Mouse (Mus musculus): Measurements from ENCODE around the gene Tmod4.
A peak's percentile ranks its signal among the peaks of the same experiment; 100 is the strongest.

Tmod4 gene

GRCm38 (mm10) chr3:95139586-95140288, 15.5 kb downstream of the Tmod4 start:
- no peak for DNase-seq (ENCODE audit: low read depth)

DNA sequence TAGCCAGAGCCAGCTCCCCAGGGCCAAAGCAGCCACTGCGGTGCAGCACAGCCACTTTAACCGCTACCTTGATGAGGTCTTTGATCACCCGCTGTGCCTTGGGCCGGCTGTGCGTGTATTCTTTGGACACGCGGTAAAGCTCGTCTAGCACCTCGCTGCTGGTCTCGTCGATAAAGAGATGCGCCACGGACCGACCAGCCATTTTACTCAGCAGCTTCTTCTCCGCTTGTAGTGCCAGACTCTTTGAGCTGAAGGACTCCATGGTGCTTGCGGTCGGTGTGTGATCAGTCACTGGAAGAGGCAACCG, 16.0 kb downstream of the Tmod4 start:
- DNase-seq (ENCODE audit: low read depth), result no peak

GRCm38 (mm10) chr3:95140795-95141194, 16.5 kb downstream of the Tmod4 start:
- DNase-seq (ENCODE audit: low read depth), result no peak

GRCm38 (mm10) chr3:95141474-95141873, 17.2 kb downstream of the Tmod4 start:
- peak; percentile 84 for DNase-seq (ENCODE audit: low read depth)

- DNase-seq (ENCODE audit: low read depth), result peak; percentile 74
Observed at GRCm38 (mm10) chr3:95141952-95142616, 17.8 kb downstream of the Tmod4 start, which contains the start of gene Tnfaip8l2. Gene Tnfaip8l2 (minus strand): TSS chr3:95142360.

DNA sequence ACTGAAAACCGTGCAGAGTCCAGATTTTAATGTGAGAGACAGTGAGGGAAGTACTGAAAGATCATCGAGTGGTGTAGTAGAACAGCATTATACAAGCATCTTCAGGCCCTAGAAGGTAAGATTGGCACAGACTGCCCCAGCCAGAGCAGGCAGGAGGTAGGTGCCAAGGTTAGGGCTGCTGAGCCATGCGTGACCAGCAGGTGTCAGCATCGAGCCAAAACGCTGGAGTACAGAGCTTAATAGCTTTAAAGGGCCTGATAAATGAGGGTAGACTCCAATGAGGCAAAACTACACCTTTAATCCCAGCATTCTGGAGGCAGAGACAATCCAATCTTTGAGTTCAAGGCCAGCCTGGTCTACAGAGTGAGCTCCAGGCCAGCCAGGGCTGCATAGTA, 18.3 kb downstream of the Tmod4 start:
- DNase-seq (ENCODE audit: low read depth), result peak; percentile 95

GRCm38 (mm10) chr3:95147924-95148323, 23.6 kb downstream of the Tmod4 start:
- DNase-seq (ENCODE audit: low read depth), result no peak

GRCm38 (mm10) chr3:95153874-95154273, 29.6 kb downstream of the Tmod4 start:
- peak; percentile 86 for DNase-seq (ENCODE audit: low read depth)

- DNase-seq (ENCODE audit: low read depth), result no peak
Observed at GRCm38 (mm10) chr3:95159511-95159986, 35.3 kb downstream of the Tmod4 start.

- peak; percentile 90 for DNase-seq (ENCODE audit: low read depth)
Observed at GRCm38 (mm10) chr3:95159987-95160963, 36.0 kb downstream of the Tmod4 start, which contains the start of gene Sema6c. Gene Sema6c (plus strand): TSS chr3:95160457.

DNA sequence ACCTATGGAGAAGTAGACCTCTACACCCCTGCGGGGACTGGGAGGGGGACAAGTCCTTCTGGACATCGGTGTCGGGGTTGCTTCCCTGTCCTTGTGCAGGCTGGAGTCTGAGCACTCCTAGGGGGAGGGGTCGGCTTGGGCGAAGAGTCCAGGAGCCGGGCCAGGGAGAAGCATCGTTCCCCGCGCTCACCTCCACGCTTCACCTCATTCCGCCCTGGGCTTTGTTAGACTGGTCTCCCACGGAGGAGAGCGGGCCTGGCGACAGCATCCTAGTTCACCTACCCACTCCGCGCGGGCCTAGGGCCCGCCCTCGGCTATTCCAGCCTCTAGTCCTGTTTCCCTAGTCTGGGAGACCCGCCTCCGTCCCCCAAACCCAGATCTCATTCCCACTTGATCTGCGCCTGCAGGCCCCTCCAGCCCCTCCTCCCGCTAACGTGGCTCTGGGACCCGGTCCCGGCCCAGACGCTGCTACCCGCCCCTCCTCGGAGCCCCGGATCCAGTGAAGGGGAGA, 36.8 kb downstream of the Tmod4 start:
- peak; percentile 31 for DNase-seq (ENCODE audit: low read depth)

- DNase-seq (ENCODE audit: low read depth), result no peak
Observed at GRCm38 (mm10) chr3:95161618-95162344, 37.5 kb downstream of the Tmod4 start.

DNA sequence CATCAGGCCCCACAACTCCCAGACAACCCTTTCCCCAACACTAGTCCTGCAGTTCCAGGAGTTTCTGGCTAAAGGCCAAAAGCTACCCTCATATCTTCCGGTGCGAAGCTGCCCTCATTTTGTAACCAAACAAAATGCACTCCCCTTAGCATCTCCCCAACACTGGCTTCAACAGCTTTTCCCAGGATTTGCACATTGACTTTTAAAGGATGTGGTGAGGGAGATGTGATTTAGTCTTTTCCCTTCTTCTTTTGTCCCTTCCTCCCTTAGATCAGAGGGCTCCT, 38.0 kb downstream of the Tmod4 start:
- no peak for DNase-seq (ENCODE audit: low read depth)

DNA sequence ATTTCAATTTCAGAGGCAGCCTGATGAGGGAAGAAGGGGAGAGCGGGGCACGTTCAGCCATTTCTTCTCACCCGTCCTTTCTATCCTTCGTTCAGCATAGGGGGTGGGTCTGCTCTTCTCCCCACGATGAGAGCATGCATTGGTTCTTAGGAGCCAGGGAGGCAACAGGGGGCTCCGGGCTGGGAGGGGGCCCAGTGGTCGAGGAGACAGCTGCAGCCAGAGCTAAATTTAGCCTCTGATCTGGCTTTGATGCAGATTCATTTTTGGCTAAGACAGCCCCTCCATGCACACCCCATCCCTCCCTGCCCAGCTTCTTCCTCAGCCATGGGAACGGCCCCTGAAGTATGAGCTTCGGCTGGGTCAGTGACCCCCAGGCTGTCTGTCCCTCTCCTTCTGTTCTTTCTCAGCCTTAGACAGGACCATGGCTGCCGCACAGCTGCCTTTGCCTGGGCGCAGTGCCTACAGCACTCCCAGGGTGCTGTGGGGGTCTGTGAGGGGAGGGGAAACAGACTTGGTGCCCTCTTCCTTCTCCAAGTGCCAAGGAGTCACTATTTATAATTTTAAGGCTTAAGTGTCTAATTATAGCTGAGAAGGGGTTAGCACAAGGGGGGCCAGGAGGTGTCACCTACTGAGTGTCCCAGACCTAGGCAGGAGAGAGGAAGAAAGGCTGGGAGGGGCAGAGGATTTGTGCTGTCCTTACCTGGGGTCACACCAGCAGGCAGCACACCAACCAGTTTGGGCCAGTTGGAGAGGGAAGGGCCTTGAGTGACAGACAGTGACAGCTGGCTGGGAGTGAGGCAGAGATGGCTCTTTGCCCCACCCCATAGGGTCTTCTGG, 39.4 kb downstream of the Tmod4 start:
- DNase-seq (ENCODE audit: low read depth), result no peak

- no peak for DNase-seq (ENCODE audit: low read depth)
Observed at GRCm38 (mm10) chr3:95164256-95164550, 39.9 kb downstream of the Tmod4 start.

DNA sequence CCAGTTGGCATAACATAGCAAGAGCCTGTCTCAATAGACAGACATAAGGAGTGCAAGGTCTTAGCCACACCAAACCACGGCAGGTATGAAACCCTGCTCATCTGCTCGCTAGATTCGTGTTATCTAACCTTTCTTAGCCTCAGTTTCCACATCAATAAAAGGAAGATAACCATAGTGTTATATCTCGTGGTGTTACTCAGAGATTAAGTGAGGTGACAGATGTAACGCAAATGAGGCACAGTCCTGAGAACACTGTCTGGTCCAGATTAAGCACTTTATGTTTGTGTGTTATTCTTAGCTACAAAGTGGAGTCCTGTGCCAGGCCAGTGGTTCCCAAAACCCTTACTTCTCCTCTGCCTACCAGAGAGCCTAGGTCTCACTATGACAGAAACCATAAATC, 40.6 kb downstream of the Tmod4 start:
- no peak for DNase-seq (ENCODE audit: low read depth)

- no peak for DNase-seq (ENCODE audit: low read depth)
Observed at GRCm38 (mm10) chr3:95169996-95170395, 45.7 kb downstream of the Tmod4 start.

DNA sequence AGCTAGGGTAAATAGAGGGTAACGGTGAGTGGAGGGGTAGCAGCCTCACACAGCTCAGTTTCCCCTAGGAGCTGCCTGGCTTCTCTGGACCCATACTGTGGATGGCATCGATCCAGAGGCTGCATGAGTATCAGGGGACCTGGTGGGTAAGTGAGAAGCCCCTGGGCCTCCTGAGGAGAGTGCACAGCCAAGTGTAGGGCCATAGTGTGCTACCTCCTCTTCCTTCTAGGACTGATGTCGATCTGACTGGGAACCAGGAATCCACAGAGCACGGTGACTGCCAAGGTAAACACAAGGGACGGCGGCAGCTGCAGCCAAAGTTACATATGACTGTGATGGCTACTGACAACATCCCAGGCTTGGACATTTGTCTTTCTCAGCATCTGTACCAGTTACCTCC, 46.8 kb downstream of the Tmod4 start:
- DNase-seq (ENCODE audit: low read depth), result no peak

- peak; percentile 20 for DNase-seq (ENCODE audit: low read depth)
Observed at GRCm38 (mm10) chr3:95172526-95173255, 48.4 kb downstream of the Tmod4 start.

GRCm38 (mm10) chr3:95173256-95173949, 49.1 kb downstream of the Tmod4 start:
- DNase-seq (ENCODE audit: low read depth), result peak; percentile 52
